Comparison of ENCODE assay signal across 35 mouse cellular contexts in genomic region chr7:49433945-49434344, GRCm38 (mm10).
"Had no signal": no experiment of that assay in that cellular context is flagged by ENCODE, and none has a peak within 500 bp of the region (broad histone marks: within the 10 kb centered on the region; RNA-seq: fewer than 3 reads in every experiment).

No protein-coding gene starts in this region.

- H3K27me3 ChIP-seq: heart, embryonic 13.5 days; heart, embryonic 15.5 days; hindbrain, embryonic 12.5 days; hindbrain, embryonic 13.5 days; hindbrain, embryonic 15.5 days; intestine, embryonic 15.5 days; kidney, embryonic 15.5 days had no signal

- H3K36me3 ChIP-seq: heart, embryonic 10.5 days; heart, embryonic 15.5 days; hindbrain, embryonic 12.5 days; hindbrain, embryonic 13.5 days; hindbrain, embryonic 15.5 days; intestine, embryonic 15.5 days; kidney, embryonic 15.5 days had no signal

- H3K4me1 ChIP-seq: hindbrain, embryonic 15.5 days had no signal

- DNase-seq: heart, postnatal 10 days; heart, postnatal 14 days; heart, postnatal 36 days; heart, postnatal 4 days; kidney, adult 11 months; kidney, adult 18-20 months; kidney, adult 2 months; kidney, adult 8-10 months; kidney, adult 9 months; kidney, postnatal 10 days; kidney, postnatal 14 days; kidney, postnatal 25 days; kidney, postnatal 36 days; kidney, postnatal 4 days; layer of hippocampus, adult 9-11 months; layer of hippocampus, postnatal 36 days had no signal

- ATAC-seq: hindbrain, embryonic 16.5 days; hindbrain, postnatal 0 days; inflammation-experienced regulatory T-cells, adult 6 months; intestine, embryonic 15.5 days; intestine, embryonic 16.5 days; intestine, postnatal 0 days had no signal

- H3K9ac ChIP-seq: heart, embryonic 13.5 days; heart, embryonic 15.5 days; hindbrain, embryonic 12.5 days; hindbrain, embryonic 13.5 days; hindbrain, embryonic 14.5 days; hindbrain, embryonic 15.5 days; intestine, embryonic 15.5 days; kidney, embryonic 15.5 days had no signal

- H3K27ac ChIP-seq: heart, embryonic 10.5 days; heart, embryonic 13.5 days; heart, embryonic 15.5 days; hindbrain, embryonic 10.5 days; hindbrain, embryonic 12.5 days; hindbrain, embryonic 13.5 days; hindbrain, embryonic 14.5 days; hindbrain, embryonic 15.5 days; hindbrain, postnatal 0 days; intestine, embryonic 15.5 days; kidney, embryonic 15.5 days; kidney, postnatal 0 days; layer of hippocampus, adult 2 months; left cerebral cortex, adult 2 months had no signal

- H3K9me3 ChIP-seq: heart, embryonic 10.5 days; heart, embryonic 13.5 days; heart, embryonic 15.5 days; hindbrain, embryonic 10.5 days; hindbrain, embryonic 12.5 days; hindbrain, embryonic 13.5 days; hindbrain, embryonic 15.5 days; intestine, embryonic 15.5 days; kidney, embryonic 15.5 days had no signal

- H3K4me2 ChIP-seq: heart, embryonic 11.5 days; heart, embryonic 13.5 days; heart, embryonic 15.5 days; hindbrain, embryonic 12.5 days; hindbrain, embryonic 13.5 days; hindbrain, embryonic 14.5 days; hindbrain, embryonic 15.5 days; intestine, embryonic 15.5 days; kidney, embryonic 15.5 days had no signal

- H3K4me3 ChIP-seq: heart, embryonic 10.5 days; heart, embryonic 13.5 days; heart, embryonic 15.5 days; hindbrain, embryonic 10.5 days; hindbrain, embryonic 12.5 days; hindbrain, embryonic 13.5 days; hindbrain, embryonic 15.5 days; intestine, embryonic 15.5 days; kidney, embryonic 15.5 days; layer of hippocampus, adult 2 months; left cerebral cortex, adult 2 months had no signal
